Mouse (Mus musculus): Measurements from ENCODE around the gene Tas2r126. TPM values are rescaled to one million over a fixed set of nuclear protein-coding genes. Genes with fewer than 3 reads are reported as not detected.

The Tas2r126 gene
- polyA plus RNA-seq, 1 experiment from 2014 or later: not detected

Other genes starting within 250 kb of the Tas2r126 start
- gene Tas2r144, start 219.2 kb upstream of the Tas2r126 start, polyA plus RNA-seq (2016; fragmentation: Nextera tagmentation; extraction: Ambion mirVana): not detected in 2 replicates
- gene Gstk1, start 188.6 kb upstream of the Tas2r126 start, polyA plus RNA-seq (2016; fragmentation: Nextera tagmentation; extraction: Ambion mirVana): 7.3 and 8.3 TPM in 2 replicates
- not detected in 2 replicates for gene Tmem139, start 172.6 kb upstream of the Tas2r126 start, polyA plus RNA-seq (2016; fragmentation: Nextera tagmentation; extraction: Ambion mirVana)
- 34.4 and 36.0 TPM in 2 replicates for gene Casp2, start 169.6 kb upstream of the Tas2r126 start, polyA plus RNA-seq (2016; fragmentation: Nextera tagmentation; extraction: Ambion mirVana)
- 0.12 TPM in 1 of 2 replicates, not detected in the other for gene Clcn1, start 147.8 kb upstream of the Tas2r126 start, polyA plus RNA-seq (2016; fragmentation: Nextera tagmentation; extraction: Ambion mirVana)
- not detected in 2 replicates for gene Fam131b, start 109.9 kb upstream of the Tas2r126 start, polyA plus RNA-seq (2016; fragmentation: Nextera tagmentation; extraction: Ambion mirVana)
- gene Zyx, start 84.9 kb upstream of the Tas2r126 start, polyA plus RNA-seq (2016; fragmentation: Nextera tagmentation; extraction: Ambion mirVana): 66.3 and 66.5 TPM in 2 replicates
- 2.6 and 3.4 TPM in 2 replicates for gene Epha1, start 61.3 kb upstream of the Tas2r126 start, polyA plus RNA-seq (2016; fragmentation: Nextera tagmentation; extraction: Ambion mirVana)
- gene Tas2r143, start 34.3 kb upstream of the Tas2r126 start, polyA plus RNA-seq (2016; fragmentation: Nextera tagmentation; extraction: Ambion mirVana): not detected in 2 replicates
- gene Tas2r135, start 29.1 kb upstream of the Tas2r126 start, polyA plus RNA-seq (2016; fragmentation: Nextera tagmentation; extraction: Ambion mirVana): not detected in 2 replicates
- not detected in 2 replicates for gene Olfr458, start 30.7 kb downstream of the Tas2r126 start, polyA plus RNA-seq (2016; fragmentation: Nextera tagmentation; extraction: Ambion mirVana)
- not detected in 2 replicates for gene Olfr457, start 41.8 kb downstream of the Tas2r126 start, polyA plus RNA-seq (2016; fragmentation: Nextera tagmentation; extraction: Ambion mirVana)
- gene Olfr456, start 52.7 kb downstream of the Tas2r126 start, polyA plus RNA-seq (2016; fragmentation: Nextera tagmentation; extraction: Ambion mirVana): not detected in 2 replicates
- gene Olfr455, start 113.1 kb downstream of the Tas2r126 start, polyA plus RNA-seq (2016; fragmentation: Nextera tagmentation; extraction: Ambion mirVana): not detected in 2 replicates
- not detected in 2 replicates for gene Tcaf3, start 163.2 kb downstream of the Tas2r126 start, polyA plus RNA-seq (2016; fragmentation: Nextera tagmentation; extraction: Ambion mirVana)
- 0.46 and 0.53 TPM in 2 replicates for gene Tcaf2, start 210.7 kb downstream of the Tas2r126 start, polyA plus RNA-seq (2016; fragmentation: Nextera tagmentation; extraction: Ambion mirVana)

Measured in liver, embryonic 12.5 days (tissue).